Mouse (Mus musculus) stomach, postnatal 0 days (tissue): ENCODE results near the gene Efna5. TPM values are rescaled to one million over a fixed set of nuclear protein-coding genes. Genes with fewer than 3 reads are reported as not detected.

Experiments used
- ATAC-seq: fragments of 200-750 bp; cut with Nextera tagmentation; 2 replicates; pipeline ENCODE4 v1.8.0; 2017; ENCODE audit not compliant: low FRiP score, low TSS enrichment
- DNase-seq: peaks from one replicate; pipeline ENCODE4 v3.0.0-alpha.2; 2016; ENCODE audit warnings: low spot score
- H3K27ac ChIP-seq: fragments of 300-500 bp; sonication (generic); replicated peaks from 2 replicates; pipeline ENCODE4 v1.5.1; 2014; ENCODE audit warnings: mild to moderate bottlenecking, control low read depth
- H3K27me3 ChIP-seq: fragments of 300-500 bp; sonication (generic); 2 replicates; pipeline ENCODE4 v1.6.1; 2014; ENCODE audit warnings: low read length; ENCODE audit not compliant: control insufficient read depth, insufficient read depth
- H3K36me3 ChIP-seq: fragments of 300-500 bp; sonication (generic); 2 replicates; pipeline ENCODE4 v1.6.1; 2014; ENCODE audit warnings: low read length, mixed read lengths; ENCODE audit not compliant: control insufficient read depth, insufficient read depth
- H3K4me1 ChIP-seq: fragments of 300-500 bp; sonication (generic); replicated peaks from 2 replicates; pipeline ENCODE4 v1.6.1; 2014; ENCODE audit warnings: antibody characterized with exemption; ENCODE audit not compliant: control insufficient read depth, insufficient read depth
- H3K4me2 ChIP-seq: fragments of 300-500 bp; sonication (generic); replicated peaks from 2 replicates; pipeline ENCODE4 v1.6.1; 2014; ENCODE audit warnings: low read depth, mild to moderate bottlenecking, control low read depth, moderate library complexity
- H3K4me3 ChIP-seq: fragments of 300-500 bp; sonication (generic); 2 replicates; pipeline ENCODE4 v1.5.1; 2014; ENCODE audit warnings: low read depth, low read length, control low read depth
- H3K9ac ChIP-seq: fragments of 300-500 bp; sonication (generic); 2 replicates; pipeline ENCODE4 v1.6.1; 2014; ENCODE audit warnings: mild to moderate bottlenecking, low read length, control low read depth, mixed read lengths
- H3K9me3 ChIP-seq: fragments of 300-500 bp; sonication (generic); 2 replicates; pipeline ENCODE4 v1.6.1; 2016; ENCODE audit warnings: low read length; ENCODE audit not compliant: control insufficient read depth
- CTCF ChIP-seq: IDR thresholded peaks from 2 replicates; pipeline ENCODE4 v1.5.1; 2016; ENCODE audit warnings: antibody characterized with exemption, low read depth, mild to moderate bottlenecking, moderate library complexity
- EP300 ChIP-seq: optimal IDR thresholded peaks from 2 replicates; pipeline ENCODE3; 2016; ENCODE audit warnings: antibody characterized with exemption
- WGBS: fragments of 180-500 bp; shearing (Covaris S2); extraction: QIAGEN DNeasy Blood & Tissue Kit; methylation state at CpG from one replicate; pipeline ENCODE4 v1.1.7; 2014; 5-methylcytosine and 5-hydroxymethylcytosine counted together
- polyA plus RNA-seq: library from polyadenylated mRNA; unstranded; fragments of >200 nt; fragmentation: Nextera tagmentation; extraction: Ambion mirVana; gene quantifications from 2 replicates; pipeline ENCODE4 v1.2.1, GENCODE M21; 2015

The Efna5 gene
- polyA plus RNA-seq, 1 experiment from 2014 or later, result 23.9 TPM

GRCm38 (mm10) chr17:62634937-62635336, 246.2 kb downstream of the Efna5 start:
- WGBS, result 70% methylated on average over 3 of the region's 3 CpGs

DNA sequence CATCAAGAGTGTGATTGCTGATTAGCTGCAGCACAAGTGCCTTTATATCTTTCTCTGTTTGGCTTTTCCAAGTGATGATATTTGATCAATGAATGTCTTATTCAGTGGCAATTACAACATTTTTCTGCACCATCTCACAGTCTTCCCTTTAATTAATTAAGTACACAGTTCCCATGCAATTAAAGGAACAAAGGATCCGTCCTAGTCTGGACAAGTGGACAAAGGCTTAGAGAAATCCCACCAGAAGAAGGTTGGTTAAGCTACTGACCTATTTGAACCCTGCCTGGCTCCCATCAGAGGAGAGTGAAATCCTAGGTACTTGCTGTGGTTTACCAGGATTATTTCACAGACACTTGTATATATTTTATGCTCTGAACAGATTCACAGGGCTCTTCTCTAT, 252.6 kb downstream of the Efna5 start:
- H3K4me2 ChIP-seq, result no peak overlapping the region
- no peak for ATAC-seq
- WGBS, result 88% methylated on average over 1 of the region's 1 CpGs

More at GRCm38 (mm10) chr17:62634937-62635336, 246.2 kb downstream of the Efna5 start:
- Histone ChIP-seq H3K27me3 (no peaks in the 10 kb centered on the region), H3K9me3 (no peaks in the 10 kb centered on the region), H3K4me2 (no peak overlapping the region), H3K4me3 (no peak overlapping the region), H3K9ac (no peak overlapping the region), H3K27ac (no peak overlapping the region), H3K4me1 (no peaks in the 10 kb centered on the region), H3K36me3 (no peaks in the 10 kb centered on the region)
- ATAC-seq (no peak), DNase-seq (no peak)
- TF ChIP-seq CTCF (no peak), EP300 (no peak)

GRCm38 (mm10) chr17:62627508-62627907, 253.6 kb downstream of the Efna5 start:
- ATAC-seq, result no peak
- Histone ChIP-seq H3K9ac (no peak overlapping the region), H3K36me3 (no peaks in the 10 kb centered on the region), H3K4me3 (no peak overlapping the region), H3K4me1 (no peaks in the 10 kb centered on the region), H3K27ac (no peak overlapping the region; the same call in 1 of the 2 replicates), H3K4me2 (no peak overlapping the region), H3K9me3 (no peaks in the 10 kb centered on the region), H3K27me3 (no peaks in the 10 kb centered on the region)
- no peak for DNase-seq
- WGBS, result 28% methylated on average over 1 of the region's 1 CpGs
- TF ChIP-seq EP300 (no peak), CTCF (no peak)

More for the DNA sequence above, 252.6 kb downstream of the Efna5 start:
- Histone ChIP-seq H3K36me3 (no peaks in the 10 kb centered on the region), H3K9me3 (no peaks in the 10 kb centered on the region), H3K4me3 (no peak overlapping the region), H3K4me1 (no peaks in the 10 kb centered on the region), H3K9ac (no peak overlapping the region), H3K27me3 (no peaks in the 10 kb centered on the region), H3K27ac (no peak overlapping the region)
- no peak for TF ChIP-seq EP300
- TF ChIP-seq CTCF, result no peak
- no peak for DNase-seq

DNA sequence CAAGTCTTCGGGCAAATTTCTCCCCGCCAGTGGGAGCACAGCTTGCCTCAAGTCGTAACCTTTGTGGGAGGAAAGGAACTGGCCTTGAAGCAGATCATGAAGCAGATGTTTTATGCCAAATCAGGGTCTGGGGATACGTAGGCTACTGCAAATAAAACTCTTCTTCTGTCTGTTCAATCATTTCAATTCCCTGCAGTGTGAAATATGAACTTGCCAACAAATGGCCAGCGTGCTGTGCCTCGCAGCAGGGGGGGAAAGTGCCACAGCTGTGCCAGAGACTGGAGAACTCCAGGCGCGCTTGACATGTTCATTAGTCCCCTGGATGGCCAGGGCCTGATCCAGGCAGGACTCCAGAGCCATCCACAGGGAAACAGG, 255.5 kb downstream of the Efna5 start:
- no peak for ATAC-seq
- H3K27ac ChIP-seq, result no peak overlapping the region
- no peak for DNase-seq
- 75% methylated on average over 8 of the region's 8 CpGs for WGBS
- no peak overlapping the region for H3K4me2 ChIP-seq
- no peaks in the 10 kb centered on the region for H3K4me1 ChIP-seq
- TF ChIP-seq EP300, result no peak
- TF ChIP-seq CTCF, result no peak
- H3K36me3 ChIP-seq, result no peaks in the 10 kb centered on the region
- no peak overlapping the region for H3K9ac ChIP-seq
- H3K4me3 ChIP-seq, result no peak overlapping the region
- H3K9me3 ChIP-seq, result no peaks in the 10 kb centered on the region
- no peaks in the 10 kb centered on the region for H3K27me3 ChIP-seq

- DNase-seq (no peak), ATAC-seq (no peak)
- H3K4me3 ChIP-seq, result no peak overlapping the region
- H3K4me2 ChIP-seq, result no peak overlapping the region
- WGBS, result 89% methylated on average over 8 of the region's 8 CpGs
- no peaks in the 10 kb centered on the region for H3K4me1 ChIP-seq
- no peak overlapping the region for H3K9ac ChIP-seq
- no peaks in the 10 kb centered on the region for H3K27me3 ChIP-seq
- H3K36me3 ChIP-seq, result no peaks in the 10 kb centered on the region
- no peak for TF ChIP-seq EP300
- no peak for TF ChIP-seq CTCF
- no peaks in the 10 kb centered on the region for H3K9me3 ChIP-seq
- H3K27ac ChIP-seq, result no peak overlapping the region
Observed at GRCm38 (mm10) chr17:62624804-62625645, 256.1 kb downstream of the Efna5 start.

DNA sequence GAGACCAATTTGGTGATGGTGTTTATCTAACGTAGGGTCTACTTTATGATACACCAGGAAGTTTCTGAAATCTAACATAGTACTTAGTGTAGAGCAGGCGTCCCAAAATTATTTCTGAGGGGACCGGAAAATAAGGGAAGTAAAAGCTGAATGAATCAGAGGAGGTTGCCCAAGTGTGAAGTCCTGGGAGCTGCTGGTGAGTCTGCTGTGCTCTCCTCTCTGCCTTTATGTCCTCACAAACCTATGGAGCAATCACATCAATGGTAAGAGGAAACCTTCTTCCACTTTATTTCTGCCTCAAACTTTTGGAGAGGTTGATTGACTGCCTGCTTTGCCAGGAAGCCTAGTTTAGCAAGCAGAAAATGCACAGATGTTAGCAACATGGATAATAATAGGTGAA, 257.9 kb downstream of the Efna5 start:
- ATAC-seq (no peak), DNase-seq (no peak)
- Histone ChIP-seq H3K9ac (no peak overlapping the region), H3K36me3 (no peaks in the 10 kb centered on the region), H3K4me3 (no peak overlapping the region), H3K4me1 (no peaks in the 10 kb centered on the region), H3K9me3 (no peaks in the 10 kb centered on the region), H3K27ac (no peak overlapping the region), H3K4me2 (no peak overlapping the region), H3K27me3 (no peaks in the 10 kb centered on the region)
- 82% methylated on average over 3 of the region's 3 CpGs for WGBS
- no peak for TF ChIP-seq CTCF
- no peak for TF ChIP-seq EP300
